Mouse (Mus musculus) CD8-positive naive resting alpha-beta T cell, adult 2 months (primary cell): ENCODE data around the gene Cltc.
"Not testable (repeated sequence)": the region's sequence is repeated elsewhere in the genome, so short reads cannot be mapped to it uniquely, and the experiment has no call there.

Experiments used
- DNase-seq, 2 experiments: peaks; one replicate each; pipeline ENCODE4 v3.0.0; 2022; ENCODE audit warnings: low read depth in 2 of 2, low spot score in 2 of 2

Cltc gene

DNA sequence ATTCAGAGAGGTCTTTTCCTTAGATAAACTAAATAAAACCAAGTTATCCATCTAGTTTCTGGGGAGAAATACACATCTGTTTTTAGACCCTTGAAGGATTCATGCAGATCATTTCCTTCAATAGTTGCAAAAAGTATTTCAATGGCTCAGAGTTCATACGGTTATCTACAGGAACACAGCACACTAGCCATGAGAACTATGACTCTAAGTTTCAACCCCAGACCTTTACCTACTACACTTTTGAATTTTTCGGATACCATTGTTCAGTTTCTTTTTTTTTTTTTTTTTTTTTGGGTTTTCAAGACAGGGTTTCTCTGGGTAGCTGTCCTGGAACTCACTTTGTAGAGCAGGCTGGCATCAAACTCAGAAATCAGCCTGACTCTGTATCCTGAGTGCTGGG lies 17.9 kb downstream of the Cltc start:
- no peak for DNase-seq

DNA sequence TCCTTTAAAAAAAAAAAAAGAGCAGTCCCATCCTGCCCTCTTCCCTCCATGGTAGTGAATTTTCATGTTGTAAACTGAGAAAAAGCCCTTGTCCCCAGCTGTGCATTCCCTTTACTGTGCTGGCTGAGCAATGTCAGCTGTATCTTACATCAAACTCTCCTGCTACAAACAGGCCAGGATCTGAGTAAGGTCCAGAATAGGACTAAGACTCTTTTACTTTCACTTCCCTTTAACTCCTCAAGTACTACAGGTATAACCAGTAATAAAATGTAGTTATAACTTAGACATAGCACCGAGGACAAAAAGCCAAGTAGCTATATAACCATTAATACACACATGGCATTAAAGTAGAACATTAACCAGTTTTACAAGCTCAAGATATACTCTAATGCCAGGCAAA lies 18.4 kb downstream of the Cltc start:
- no peak for DNase-seq

DNA sequence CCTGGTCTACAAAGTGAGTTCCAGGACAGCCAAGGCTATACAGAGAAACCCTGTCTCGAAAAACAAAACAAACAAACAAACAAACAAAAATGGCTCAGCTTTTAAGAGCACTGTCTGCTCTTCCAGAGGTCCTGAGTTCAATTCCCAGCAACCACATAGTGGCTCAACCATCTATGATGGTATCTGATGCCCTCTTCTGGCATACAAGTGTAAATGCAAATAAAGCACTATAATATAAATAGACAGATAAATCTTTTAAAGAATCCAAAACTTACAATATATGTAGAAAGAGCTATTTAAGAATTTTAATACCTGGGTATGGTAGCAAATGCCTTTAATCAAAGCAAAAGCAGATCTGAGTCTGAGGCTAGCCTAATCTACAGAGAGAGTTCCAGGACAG lies 19.1 kb downstream of the Cltc start:
- not testable (repeated sequence) for DNase-seq

DNA sequence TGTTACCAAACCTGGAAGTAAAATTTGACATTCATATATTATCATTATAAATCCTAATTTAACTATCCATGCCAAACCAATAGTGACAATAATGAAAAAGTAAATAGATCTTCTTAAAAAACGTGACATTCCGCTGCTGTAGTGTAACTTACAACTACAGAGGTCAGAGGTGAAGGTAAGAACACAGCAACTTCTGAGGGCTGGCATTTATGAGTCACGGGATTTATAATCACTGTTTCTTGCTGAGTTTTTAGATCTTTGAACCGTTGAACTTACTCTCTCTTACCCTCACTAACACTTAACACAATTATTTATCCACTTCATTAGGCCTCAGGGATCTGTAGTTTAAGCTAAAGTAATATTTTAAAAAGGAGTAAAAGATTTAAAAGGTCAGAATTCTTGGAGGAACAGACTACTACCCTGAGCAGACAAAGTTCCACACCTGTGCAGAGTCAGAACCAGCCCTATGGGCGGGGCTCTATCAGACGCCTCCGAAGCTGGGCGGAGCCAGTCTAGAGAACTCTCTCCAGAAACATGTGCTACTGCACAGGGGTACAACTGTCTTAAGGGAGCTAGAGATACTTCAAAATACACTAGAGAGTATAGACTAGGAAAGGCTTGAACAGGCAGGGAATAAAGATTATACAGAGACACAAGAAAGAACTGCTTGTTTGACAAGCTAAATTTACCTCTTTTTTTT lies 19.9 kb downstream of the Cltc start:
- no peak for DNase-seq

DNA sequence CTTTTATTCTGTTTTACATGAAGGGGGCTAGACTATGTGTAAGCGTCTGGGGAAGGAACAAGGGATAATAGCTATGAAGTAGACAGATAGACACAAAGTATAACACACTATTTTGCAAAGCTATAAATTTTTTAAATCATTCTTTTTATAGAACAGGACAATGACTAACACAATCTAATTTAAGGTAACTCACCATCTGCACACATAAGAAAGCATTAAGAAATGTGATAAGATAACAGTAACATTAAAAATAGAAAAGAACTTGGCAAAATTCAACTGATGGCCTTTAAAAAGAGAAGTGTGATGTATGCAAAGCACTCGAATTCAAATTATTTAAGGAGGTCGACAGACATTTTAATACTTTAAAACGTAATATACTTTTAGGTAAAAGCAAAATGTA lies 22.4 kb downstream of the Cltc start:
- DNase-seq: no peak

DNA sequence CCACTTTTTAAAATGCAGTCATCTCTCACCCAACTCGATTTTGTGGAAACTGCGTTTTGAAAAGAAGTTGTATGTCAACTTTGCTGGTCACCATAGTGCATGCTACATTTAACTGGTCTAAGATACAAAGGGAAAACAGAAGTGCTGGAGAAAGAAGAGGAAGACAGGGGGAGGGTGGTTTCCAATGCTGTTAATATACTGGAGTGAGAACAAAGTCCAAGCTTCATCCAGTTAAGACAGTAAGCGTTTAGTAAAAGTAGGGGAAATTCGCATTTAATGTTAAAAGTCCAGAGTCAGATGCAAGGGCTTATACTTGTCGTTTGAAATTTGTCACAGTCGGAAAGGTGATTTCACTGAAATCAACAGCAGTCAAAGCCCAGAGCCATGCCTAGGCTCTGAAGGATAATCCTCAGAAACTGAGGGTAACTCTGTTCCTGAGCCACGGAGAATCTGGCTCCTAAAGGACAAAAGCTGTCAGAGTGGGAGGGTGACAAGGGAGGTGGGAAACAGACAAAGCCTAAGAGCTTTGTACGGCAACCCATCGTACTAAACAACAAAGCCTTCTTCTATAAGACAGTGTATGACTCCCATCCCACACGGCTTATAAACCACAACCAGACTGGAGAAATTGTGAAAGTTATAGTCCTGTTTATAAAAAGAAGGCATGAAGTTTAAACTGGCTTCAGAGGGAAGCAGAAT lies 23.0 kb downstream of the Cltc start:
- DNase-seq: no peak

DNA sequence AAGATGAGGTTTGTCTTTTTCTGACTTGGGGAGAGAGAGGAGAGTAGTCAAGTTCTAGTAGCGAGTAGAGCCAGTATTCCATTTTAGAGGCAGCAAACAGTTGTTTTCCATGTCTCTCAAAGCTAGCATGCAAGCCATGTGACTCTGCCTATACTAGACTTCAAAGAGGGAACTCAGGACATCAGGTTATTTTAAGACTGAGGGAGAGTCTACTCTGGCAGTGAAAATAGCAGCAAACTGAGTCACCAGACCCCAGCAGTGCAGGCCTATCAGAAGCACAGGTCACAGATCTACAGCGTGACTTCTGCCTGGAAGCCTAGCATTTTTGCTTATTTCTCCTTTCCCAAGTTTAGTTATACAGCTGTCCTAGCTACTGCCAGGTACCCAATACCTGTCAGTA lies 25.9 kb downstream of the Cltc start:
- no peak for DNase-seq

DNA sequence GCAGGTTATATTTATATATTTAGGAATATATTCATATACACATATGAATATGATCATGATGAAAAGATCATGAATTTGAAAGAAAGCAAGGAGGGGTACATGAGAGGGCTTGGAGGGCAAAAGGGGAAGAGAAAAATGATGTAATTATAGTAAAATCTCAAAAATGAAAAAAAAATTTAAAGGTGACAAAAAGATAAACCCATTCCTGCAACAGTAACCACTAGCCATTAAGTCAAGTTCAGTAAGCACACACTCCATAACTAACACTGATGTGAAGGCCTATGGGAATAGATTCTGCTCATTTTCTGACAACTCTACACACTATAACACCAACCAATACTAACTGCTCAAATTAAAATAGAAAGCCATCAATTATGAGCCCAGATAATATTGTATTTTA lies 31.8 kb downstream of the Cltc start:
- DNase-seq: no peak

DNA sequence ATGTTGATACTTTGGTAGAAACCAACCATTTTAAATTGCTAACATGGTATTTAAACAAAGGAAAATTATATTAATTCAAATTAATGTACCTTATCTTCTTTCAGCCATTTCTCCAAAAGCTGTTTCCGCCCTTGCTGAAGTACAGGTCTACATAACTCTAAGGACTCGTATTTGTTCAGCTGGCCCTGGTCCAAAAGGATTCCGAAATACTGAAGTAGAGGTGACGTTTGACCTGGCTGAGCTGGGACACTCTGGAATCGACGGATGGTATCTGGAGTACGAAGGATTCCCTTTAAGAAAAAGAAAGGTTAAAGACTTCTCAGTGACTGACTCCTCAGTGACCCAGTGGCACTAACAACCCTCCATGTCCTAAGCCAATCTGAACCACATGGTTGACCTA lies 32.4 kb downstream of the Cltc start:
- DNase-seq: no peak

DNA sequence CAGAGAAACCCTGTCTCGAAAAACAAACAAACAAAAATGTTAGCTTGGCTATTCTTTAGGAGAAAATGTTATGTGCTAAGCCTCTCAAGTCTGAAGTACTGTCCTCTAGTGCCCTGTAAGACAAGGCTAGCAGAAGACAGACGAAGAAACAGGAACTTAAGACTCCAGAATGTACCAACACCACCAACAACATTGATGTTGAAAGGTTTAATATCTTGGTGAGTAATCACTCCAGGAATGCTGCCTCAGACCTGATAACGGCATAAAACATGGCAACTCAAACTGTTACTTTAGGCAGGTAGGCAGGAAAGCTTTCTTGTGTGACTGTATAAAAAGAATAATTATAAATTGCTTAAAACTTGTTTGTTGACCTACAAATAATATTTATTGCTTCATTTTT lies 33.4 kb downstream of the Cltc start:
- DNase-seq: no peak

DNA sequence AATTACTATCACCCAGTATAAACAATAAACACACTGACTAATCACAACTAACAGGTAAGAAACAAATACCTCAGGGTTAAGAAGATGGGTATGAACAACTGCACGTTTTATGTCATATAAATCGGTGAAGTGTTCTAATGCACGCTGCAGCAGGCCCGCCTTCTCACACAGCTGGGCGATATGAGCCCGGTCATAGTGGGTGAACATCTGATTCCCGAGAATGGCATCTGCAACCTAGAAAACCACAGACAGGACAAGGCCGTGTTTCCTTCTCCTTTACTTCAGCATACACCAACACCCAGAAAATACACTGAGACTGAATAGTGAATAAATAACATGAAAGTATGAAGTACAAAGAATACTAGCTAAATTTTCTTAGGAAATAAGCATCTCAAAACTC lies 38.0 kb downstream of the Cltc start:
- no peak for DNase-seq

DNA sequence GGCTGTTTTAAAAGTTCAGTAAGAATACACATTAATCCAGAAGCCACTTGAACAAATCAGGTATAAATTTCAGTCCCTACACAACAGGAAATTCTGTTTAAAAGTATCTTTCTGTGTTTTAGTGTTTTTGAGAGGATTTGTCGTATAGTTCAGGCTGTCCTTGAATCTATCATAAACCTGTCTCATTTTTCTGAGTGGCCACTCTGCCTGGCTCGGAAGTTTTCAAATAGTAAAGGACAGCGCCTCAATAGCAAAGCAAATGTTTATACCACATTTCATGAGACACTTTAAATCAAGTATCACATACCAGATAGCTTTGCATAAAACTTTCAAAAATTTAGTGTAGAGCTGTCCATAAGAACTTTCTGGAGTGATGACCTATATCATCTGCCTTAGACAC lies 39.0 kb downstream of the Cltc start:
- no peak for DNase-seq

DNA sequence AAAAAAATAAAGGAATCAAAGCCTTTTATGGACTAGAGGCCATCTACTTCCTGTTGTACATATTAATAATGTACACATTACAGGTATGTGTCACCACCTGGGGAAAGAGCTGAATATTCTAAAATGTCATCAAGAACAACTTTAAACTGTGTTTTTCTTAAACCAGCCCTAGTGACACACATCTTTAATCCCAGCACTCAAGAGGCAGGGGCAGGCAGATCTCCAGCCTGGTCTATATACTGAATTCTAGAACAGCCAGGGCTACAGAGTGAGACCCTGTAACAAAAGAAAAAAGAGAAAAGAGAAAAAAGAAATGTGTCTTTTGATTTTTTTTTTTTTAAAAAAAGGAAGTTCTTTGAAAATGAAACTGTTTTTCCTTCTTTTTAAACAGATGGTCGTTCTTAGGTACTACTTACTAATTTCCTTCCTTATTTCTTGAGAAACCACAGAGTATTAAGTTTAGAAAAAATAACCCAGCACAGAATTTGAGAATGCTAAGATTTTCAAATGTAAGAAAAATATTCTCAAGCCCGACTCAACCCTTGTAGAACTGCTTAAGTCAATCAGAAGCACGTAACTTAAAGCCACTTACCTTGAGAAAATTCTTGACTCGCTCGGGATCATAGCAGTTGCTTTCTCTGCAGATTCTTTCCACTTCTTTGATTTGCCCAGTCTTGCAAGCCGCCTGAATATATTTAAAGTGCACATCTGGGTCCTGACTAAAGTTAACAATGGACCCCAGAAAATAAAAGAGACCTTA lies 39.9 kb downstream of the Cltc start:
- no peak for DNase-seq

DNA sequence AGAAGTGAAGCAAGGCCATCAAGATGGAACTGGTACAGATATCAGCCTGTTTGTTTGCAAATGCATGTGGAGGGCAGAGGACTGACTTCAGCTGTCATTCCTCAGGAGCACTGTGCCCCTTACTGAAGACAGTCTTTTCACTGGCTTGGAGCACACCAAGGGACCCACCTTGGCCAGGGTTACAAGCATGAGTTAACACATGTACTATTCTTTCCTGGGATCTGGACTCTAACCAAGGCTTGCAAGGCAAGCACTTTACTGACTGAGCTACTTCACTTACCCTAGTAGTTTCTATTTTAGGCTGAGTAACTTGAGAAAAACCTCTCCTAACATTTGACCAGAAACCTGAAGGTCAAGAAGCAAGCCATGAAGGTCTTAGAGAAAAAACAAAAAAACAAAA lies 42.8 kb downstream of the Cltc start:
- DNase-seq: no peak

DNA sequence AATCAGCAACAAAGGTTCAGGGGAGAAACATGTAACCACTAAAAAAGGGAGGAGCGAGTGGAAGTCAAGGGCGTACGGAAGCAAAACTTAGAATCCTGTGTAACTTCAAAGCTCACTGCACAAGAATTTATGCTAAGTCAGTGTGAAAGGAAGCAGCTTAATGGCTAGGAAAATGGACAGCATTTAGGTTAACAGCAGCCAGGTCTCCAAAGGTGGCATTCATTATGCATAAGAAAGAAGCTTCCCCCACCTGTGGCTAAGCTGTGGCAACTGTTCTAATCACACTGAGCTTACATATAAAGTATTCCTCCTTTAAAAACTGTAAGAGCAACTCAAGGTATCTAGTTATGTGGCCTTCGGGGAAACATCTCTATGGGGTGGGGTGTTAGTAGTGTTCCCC lies 56.2 kb downstream of the Cltc start:
- DNase-seq: no peak

DNA sequence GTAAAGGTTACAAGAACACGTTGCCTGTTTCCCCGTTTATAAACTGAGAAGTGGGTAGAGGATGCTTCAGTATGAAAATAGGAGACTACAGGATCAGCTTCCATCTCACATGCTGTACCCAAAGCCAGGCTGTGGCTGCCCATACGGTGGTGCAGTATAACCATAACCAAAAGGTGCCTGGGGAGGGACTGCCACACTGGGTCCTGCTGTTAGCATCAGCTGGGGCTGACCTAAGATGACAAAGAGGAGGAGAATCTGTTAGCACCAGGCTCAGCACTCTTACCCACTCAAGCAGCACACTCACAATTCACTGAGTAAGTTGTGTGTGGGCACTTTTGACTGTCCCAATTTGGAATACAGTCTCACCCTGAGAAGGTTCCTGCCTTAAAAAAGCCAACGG lies 61.9 kb downstream of the Cltc start:
- no peak for DNase-seq

DNA sequence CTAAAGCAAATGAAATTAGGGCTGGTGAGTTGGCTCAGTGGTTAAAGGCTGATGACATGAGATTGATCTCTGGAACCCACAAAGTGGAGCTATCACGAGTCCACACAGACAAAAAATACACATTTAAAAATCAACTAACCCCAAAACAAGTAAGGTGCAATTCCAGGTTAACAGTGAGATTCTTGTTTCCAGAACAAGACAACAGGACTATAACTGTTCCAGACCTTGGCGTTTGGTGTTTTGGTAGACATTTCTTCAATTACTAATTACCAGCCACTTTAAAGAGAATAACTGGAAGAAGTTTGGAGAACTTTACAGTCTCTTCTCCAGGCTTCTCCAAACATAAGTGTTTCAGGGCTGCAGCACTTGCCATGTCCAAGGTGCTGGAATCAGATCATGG lies 64.8 kb downstream of the Cltc start:
- DNase-seq: no peak

DNA sequence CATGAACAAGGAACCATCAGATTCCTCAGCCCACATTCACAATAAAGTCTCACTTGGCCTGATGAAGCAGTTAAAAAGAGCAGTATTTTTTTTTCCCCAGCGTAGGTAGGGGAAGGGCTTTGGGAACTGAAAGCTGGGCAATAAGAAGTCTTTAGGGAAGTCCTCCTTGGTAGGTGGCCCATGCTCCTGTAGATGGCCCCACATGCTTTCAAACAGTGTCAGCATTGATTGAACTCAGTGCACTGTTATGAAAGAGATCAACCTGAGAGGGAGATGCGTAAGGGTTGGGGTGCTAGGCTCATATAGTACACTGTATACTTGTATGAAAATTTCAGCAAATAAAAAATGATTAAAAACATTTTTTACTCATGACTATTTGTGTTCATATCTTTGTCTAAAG lies 65.4 kb downstream of the Cltc start:
- DNase-seq: no peak

DNA sequence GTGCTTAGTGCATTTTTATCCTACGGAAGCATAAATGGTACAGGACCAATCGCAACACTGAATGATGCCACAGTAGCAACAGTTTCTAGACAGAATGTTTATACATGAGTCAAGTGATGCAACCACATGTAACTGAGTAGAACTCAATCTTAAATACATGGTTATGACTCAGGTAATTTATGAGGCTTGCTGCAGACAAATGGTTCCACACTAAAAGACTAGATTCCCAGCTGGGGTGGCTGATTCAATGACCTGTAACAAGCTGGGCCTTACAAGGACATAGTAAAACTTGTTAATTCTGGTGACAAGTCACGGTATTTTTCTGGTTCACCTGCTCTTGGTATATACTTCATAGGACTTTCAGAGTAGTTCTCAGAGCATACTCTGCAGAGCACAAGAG lies 65.9 kb downstream of the Cltc start:
- no peak for DNase-seq

DNA sequence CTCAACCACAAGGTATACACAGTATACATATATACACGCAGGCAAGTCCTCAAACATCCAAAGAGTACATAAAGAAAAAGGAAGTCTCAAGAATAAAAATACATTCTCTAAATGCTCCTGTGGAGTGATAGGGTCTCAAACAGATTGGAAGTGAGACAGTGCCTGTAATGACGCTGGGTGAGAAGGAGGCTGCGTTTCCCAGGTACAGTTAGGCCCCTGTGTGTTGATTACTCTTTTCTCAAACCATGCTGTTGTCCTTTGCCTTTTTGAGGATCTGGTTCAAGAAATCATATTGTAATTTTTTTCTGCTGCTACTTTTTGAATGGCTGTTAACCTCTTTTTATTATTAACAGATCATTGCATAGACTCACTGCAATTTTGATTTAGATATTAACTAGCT lies 67.0 kb downstream of the Cltc start:
- no peak for DNase-seq

DNA sequence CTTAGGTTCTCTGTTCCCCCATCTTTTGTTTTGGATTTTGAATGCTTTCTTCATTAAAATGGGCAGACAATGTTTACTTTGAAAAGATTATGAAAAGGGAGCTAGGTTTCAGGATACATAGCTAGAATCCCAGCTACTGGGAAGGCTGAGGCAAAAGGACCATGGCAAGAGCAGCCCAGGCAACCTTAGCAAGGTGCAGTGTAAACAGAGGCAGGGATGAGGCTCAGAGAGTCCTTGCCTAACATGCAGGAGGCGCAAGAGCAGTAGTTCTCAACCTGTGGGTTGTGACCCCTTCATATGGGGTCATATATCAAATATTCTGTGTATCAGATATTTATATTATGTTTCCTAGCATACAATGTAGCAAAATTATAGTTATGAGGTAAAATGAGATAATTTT lies 72.0 kb downstream of the Cltc start:
- no peak for DNase-seq
